Mouse (Mus musculus): ENCODE measurements around the gene Rbm48.

- no peak for TF ChIP-seq POLR2A (IDR thresholded peaks at IDR 0.05; ENCODE audit: low read depth, low read length)
- no peak for TF ChIP-seq CTCF (IDR thresholded peaks at IDR 0.05; ENCODE audit: extremely low read depth, insufficient read length, insufficient replicate concordance, low read depth, low read length)
Observed at GRCm38 (mm10) chr5:3574825-3575224, 21.6 kb downstream of the Rbm48 start.

Data from small intestine, adult 2 months (tissue).